Mouse (Mus musculus) thymus, postnatal 36 days (tissue): ENCODE measurements around the gene Aar2.
"Not testable (repeated sequence)": the region's sequence is repeated elsewhere in the genome, so short reads cannot be mapped to it uniquely, and the experiment has no call there.

Experiments
- DNase-seq, 2 experiments: peaks; one replicate each; pipeline ENCODE4 v3.0.0; 2022; ENCODE audit warnings: mixed read lengths in 2 of 2

The Aar2 gene

DNA sequence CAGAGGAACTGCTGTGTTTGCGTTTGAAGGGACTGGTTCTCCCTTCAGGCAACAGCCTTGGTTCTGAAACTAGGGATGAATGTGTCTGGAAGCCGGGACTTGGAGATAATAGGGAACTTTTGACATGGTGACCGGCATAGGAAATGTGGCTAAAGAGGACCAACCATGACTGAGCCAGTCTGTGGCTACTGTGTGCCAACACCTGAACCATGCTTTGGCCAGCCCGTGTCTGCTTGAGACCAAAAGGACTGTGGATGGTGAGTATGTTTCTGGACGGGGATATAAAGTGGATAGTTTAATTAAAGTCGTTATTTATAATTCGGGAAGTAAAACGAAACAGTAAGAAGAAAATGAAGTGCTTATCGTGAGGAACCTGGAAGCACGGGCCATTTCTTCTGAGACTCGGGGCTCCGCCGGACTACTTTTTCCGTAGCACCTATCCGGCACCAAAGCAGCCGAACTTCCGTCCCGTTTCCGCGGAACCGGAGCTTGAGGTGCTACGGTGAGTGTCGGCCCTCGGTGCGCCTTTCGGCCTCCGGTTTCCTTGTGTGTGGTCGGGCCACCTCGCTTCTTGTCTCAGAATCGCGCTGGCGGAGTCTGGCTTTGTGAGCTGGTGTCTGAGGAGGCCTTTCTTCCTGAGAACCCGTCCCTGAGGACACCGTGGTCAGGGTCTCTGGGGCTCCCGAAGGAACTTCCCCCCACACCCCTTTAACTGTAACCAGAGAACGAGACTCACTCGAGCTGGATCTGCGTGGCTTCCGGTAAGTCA, at the start of gene Aar2:
Gene Aar2 (plus strand): TSS at position 462 of the 769 bp plus-strand sequence.
- DNase-seq, result peak; percentile 77 to 86

DNA sequence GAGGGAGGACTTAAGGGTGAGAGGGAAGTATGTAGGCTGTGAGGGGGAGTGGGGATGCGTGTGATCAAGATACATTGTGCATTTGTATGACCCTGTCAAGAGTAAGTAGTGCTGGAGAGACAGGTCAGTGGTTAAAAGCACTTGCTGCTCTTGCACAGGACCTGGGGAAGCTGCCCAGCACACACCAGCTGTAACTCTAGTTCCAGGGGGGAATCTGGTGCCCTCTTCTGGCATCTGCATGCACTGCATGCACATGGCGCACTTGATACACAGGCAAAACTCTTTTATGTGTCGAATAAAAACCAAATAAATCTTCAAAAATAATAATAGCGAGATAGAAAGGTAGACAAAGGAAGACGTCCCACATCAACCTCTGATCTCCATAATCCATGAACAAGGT, 49.5 kb upstream of the Aar2 start:
- peak; percentile 18 to 37 for DNase-seq

DNA sequence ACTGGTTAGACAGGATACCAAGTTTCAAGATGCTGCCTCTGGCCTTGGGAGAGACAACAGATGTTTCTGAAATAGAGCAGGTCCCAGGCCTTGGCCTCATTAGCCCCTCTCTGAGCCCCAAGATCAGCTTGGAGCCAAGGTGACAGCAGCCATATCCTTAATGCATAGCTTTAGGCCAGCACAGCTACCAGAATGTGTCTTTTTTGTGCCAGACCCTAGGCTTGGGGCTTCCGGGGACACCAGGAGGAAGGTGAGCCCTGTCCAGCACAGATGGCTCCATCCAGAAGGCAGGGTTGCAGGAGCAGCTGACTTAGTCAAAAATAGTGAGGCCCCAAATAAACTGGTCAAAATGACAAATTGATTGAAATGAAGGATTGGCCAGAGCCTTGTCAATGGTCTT, 46.4 kb upstream of the Aar2 start:
- DNase-seq, result no peak

DNA sequence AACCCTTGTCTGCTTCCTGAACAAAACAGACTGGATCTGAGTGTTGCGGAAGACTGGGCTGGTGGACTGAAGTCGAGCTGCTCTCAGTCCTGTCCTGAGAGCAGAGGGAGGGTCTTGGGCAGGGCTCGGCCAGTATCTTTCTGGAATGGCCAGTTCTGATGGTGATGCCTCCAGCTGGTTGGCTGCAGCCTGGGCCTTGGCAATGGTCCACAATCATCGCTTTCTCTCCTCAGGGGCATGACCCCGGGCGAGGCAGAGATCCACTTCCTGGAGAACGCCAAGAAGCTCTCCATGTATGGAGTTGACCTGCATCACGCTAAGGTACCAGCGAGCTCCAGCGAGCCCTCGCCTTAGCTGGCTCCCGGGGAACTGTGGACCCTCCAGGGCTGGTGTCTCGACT, 41.9 kb upstream of the Aar2 start:
- no peak for DNase-seq

DNA sequence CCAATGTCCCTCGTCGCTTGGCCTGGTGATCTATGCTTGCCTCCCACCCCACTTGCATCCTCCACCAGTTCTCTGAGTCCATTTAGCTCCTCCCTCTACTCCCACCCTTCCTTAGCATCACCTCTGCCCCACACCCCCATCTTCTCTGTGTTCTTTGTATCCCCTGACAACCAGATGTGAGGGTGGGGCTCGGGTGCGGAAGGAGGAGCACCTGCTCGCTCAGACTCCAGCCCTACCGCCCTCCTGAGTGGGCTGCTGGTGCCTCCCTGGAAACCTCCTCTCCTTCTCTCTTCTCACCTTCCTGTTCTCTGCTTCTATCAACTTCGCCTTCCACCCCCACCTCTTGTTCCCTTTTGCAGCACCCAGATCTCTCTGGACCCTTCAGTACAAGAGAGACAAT, 35.4 kb upstream of the Aar2 start:
- no peak for DNase-seq

DNA sequence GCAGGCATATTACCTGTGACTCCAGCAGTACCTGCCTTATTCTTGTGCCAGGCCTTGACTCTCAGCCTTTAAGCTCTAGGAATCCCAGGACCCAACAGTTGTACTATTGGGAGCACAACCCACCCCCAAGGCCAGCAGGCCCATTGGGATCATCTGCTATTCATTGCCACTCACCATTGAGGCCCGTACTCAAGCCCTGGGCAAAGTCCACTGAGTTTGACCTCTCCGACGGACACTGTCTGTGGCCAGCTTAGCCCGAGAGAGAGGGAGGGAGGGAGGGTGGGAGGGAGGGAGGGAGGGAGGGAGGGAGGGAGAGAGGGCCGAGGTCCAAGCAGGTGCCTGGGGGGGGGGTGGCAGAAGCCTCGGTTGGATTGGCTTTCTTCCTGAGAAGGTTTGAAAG, 34.8 kb upstream of the Aar2 start:
- DNase-seq, result no peak

DNA sequence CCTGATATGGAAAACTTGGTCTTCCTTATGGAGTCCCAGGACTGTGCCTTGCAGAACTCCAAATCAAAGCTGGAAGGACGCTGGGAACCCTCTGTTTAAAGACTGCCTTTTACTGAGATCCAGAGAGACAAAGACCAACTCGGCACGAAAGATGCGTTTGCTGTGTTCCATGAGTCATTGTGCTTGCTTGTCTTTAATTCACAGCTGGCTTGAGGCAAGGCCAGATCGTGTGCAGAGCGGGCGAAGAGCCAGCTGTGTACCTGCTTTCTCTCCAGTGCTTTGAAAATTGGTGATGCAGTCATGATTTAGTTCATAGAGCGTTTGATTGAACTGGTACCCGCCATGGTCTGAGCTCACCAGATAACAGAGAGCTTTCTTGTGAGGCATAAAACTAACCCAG, 32.3 kb upstream of the Aar2 start:
- no peak for DNase-seq

DNA sequence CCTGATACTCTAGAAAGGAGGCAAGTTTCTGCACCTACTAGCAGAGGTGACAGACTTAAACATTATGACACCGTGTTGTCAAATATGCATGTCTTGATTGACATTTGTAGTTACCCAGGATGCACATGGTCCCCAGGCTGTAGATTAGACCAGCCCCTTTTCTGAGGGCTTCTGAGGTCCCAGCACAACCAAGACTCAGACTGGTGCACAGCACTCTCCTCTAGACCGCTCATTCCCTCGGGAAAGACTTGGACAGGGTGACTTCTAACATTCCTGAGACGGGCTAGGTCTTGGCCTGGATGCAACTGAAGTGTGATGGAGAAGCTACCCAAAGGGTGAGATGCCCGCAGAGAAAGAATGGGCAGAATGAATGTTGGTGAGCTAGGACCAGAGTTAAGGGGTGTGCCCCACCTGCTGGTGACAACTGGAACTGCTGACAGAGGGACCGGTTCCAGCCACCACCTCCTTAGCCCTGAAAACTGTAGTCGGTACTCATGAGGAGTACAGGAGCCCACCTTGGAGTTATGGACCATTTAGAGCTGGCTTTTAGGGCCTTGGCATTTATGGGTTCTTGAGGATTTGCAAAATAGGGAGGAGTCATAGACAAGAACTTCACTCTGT, 31.7 kb upstream of the Aar2 start:
- peak; percentile 44 to 58 for DNase-seq

DNA sequence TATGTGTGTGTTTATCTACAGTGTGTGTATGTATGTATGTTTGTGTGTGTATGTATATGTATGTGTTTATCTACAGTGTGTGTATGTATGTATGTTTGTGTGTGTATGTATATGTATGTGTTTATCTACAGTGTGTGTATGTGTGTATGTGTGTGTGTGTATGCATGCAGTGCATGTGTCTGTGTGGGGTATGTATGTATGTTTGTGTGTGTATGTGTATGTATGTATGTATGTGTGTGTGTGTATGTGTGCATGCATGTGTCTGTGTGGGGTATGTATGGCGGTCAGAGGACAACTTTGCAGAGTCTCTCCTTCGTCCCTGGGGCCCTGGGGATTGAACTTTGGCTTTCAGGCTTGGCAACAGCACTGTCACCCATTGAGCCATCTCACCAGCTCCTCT, 30.7 kb upstream of the Aar2 start:
- not testable (repeated sequence) for DNase-seq

DNA sequence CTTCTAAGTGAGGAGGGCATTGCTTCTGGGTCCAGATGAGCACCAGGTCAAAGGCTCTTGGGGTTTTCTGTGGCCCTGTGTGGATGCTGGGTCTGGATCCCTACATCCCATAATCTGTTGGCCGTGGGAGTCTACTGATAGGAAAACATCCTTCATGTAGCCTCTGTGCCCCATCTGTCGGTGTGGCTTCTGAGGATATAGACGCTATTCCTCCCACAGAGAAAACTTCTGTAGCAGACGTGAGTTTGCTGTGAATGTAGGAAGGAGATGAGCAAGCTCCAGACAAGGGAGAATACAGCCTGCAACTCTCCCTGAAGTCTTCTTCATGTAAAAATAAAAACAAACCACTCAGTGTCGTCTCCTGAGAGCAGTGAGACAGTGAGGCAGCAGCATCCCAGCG, 29.1 kb upstream of the Aar2 start:
- DNase-seq, result no peak

DNA sequence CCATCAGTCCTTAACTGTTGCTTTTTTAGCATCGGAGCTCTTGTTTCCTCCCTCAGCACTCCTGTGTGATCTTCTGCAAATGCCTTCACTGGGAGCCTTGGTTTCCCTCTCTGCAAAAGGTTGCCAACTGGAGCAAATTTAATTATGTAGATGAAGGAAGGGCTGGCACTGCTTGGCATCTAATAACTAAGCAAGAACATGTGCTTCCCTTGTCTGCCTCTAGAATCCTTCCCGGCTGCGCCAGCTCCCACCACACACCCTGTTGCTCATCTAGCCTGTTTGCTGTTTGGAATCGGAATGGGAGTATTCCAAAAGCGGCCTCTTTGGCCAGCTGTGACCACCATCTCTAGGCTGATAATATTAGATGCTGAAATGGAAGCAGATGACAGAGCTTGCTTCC, 27.8 kb upstream of the Aar2 start:
- no peak for DNase-seq

DNA sequence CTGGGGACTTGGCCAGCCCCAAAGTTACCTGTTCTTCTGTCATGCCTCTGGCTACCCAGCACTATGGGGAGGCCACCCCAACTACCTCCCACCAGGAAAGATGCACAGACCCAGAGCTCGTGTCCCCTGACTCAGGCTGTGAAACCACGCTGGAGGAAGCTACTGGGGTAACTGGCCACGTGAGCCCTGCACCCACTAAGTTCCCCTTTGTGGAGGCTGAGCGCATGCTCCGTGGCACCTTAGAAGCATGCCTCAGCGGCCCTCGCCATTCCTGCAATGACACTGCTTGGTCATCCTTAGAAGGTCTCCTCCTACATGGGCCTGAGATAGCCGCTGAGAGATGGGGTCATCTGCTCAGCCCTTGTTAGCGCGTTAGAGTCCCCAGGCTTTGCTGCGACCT, 24.4 kb upstream of the Aar2 start:
- DNase-seq, result no peak

DNA sequence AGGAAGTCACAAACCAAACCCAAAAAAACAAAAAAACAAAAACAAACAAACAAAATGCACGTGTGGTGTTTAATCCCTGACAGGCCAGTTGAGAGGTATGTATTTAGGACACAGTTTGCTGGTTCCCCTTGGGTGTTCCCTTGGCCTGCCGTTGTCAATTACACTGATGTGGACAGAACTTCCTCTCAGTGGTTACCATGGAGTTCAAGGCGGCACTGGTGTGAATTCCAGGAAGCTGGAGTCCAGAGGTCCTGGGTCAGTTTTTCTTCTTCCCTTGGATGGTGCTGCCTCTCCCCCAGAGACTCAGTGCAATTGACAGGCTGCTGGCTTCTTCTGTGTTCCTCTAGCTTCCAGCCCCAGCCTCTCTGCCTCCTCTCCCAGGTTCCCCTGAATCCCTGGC, 23.3 kb upstream of the Aar2 start:
- no peak for DNase-seq

DNA sequence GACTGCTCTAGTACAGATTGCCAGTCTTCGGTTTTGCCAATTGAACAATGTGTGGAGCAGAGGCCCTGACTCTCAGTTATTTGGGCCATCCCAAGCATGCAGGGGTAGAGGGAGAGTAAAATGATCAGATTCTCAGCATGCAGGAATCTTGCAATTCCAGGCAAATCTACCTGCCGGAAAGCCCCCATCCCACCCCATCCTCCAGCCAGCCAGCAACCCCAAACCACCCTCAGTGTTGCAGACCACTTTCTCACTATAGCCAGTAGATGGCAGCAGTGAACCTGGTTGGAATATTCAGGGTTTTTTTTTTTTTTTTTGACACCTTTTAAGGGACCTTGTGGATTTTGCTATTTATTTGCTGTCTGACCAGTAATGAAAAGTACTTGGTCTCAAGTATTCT, 17.7 kb upstream of the Aar2 start:
- DNase-seq, result no peak

DNA sequence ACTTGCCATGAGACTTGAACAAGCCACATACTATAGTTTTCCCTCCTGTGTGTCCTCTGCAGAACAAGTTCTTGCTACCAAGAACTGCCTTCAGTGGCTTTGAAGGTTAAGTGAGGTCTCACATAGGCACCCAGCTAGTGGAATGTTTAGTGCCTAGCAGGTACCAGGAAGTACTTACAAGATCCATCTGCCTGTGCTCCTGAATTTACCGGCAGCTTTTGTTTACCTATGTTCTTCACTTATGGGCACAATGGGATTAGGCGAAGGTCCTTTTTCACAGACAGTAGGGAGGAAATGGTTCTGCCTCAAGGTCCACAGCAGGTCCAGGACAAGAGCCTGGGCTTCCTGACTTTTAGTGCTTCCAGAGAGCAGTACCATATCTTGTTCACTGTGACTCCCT, 14.2 kb upstream of the Aar2 start:
- no peak for DNase-seq

DNA sequence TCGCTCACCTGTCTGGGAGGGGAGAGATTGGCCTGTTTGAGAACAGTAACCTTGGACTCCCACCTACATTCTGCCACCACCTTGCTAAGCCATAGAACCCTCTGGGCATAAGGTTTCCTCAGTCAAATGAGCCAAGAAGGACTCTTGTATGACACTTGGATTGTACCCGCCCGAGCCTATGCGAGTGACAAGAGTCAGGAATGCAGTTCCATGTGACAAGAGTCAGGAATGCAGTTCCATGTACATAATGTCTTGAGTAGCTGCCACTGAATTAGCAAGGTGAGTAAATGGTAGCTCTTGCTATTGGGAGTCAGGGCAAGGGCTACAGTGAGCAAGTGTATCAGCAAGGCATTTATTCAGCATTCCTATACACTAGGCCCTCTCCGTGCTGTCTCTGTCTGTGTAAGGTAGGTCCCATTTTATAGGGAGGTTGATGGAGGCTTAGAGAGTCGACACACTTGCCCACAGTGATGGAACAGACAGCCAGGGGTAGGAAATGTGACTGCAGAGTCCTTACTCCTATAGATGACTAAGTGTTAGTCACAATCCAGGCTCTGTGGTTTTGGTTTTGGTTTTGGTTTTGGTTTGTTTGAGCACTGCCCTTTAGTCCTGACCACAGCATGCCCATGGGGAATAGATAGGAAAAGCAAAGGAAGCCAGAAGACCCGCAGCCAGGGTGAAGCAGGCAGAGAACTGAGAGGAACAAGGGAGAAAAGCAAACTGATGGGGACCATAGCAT, 8.4 kb upstream of the Aar2 start:
- DNase-seq, result no peak

DNA sequence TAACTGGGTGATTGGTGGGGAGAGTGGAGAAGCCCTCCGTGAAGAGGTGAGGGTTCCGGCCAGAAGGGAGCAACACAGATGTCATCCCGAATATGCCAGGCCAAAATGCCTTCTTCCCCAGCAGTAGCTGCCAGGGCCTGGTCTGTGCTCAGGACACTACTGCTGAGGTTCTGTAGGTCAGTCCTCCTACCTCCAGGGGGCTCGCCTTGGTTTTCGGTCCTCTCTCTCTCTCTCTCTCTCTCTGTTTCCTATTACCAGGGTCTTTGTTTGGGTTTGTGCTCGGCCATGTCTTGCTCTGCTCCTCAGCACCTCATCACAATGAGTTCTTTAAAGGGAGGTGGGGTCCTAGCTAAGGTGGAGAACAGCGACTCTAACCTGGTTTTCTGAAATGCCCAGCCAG, 6.4 kb upstream of the Aar2 start:
- DNase-seq, result no peak

DNA sequence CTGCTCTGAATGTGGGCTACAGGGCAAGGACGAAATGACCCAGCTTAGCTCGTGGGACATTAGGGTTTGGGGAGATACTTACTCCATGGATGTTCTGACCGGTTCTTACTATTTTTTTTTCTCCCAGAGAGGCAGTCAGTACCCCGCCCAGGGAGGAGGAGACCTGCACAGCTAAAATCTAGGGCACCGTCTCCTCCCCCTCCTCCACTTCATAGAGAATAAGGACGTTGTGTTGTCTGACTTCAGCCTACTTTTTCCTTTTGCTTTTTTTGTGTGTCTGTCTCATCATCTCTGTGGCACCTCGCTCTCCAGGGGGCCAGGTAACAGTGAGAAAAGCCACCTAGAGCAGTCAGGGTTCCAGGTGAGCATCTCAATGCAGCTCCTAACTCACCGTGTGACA, 5.0 kb upstream of the Aar2 start:
- no peak for DNase-seq

DNA sequence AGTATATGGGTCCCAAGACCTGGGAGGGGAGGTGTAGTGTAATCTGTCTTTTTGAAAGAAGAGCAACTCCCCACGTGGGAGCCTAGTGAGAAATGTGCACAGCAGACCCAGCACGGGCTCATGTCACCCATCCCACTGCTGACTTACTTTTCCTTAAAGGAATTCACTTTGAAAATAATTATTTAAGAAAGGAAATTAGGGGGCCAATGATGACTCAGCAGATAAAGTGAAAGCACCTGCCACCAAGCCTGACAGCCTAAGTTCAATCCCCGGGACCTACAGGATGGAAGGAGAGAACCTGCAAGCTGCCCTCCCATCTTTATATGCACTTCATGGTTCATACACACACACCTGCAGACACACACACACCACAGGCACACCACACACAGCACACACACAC, 3.6 kb upstream of the Aar2 start:
- DNase-seq, result no peak

DNA sequence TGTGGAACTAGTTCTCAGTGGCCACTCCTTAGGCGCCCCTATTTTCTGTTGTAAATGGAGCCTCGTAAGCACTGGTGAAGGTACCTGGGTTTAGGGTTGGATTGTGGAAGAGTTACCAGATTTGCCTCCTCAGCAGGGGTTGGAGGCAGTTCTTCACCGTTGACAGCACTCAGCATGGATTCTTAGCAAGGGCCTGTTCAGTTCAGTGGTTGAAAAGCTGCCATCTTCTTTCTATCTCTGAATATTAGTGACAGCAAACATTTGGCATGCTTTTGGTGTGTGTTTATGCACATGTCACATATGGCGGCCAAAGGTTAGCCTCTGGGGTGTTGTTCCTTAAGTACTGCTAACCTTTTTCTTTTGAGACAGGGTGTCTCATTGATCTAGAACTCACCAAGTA, 5.0 kb downstream of the Aar2 start:
- DNase-seq, result no peak

DNA sequence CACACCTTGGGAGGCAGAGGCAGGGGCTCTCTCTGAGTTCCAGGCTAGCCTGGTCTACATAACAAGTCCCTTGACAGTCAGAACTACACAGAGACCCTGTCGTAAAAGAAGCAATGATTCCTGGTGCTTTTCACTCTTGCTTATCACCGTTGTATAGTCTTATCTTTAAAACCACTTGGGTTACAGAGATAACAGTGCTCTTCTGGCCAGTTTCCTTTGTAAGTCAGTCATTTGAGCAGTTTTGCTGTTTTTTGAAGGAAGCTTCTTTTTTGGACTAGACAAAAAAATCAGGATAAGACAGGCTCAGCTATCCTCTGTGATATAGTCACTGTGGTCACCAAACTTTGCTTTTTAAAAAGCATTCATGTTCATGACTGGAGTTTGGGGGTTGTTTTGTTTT, 14.4 kb downstream of the Aar2 start:
- DNase-seq, result no peak

DNA sequence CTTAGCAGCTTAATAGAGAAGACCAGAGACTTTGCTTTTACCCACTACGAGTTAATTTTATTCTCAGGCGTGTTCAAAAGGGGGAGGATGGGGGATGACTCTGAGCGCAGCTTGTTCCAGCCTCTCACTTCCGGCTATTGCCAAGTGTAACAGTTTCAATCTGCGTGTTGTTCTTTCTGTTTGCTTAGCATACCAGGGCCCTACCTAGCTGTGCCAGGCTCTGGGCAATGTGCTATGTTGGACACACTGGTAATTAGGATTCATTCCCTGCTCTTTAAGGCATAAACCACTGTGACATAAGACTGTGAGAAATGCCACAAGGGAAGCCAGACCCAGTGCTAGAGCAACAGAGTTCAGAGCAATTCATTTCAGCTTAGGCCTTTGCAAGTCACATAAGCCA, 16.2 kb downstream of the Aar2 start:
- DNase-seq, result no peak

DNA sequence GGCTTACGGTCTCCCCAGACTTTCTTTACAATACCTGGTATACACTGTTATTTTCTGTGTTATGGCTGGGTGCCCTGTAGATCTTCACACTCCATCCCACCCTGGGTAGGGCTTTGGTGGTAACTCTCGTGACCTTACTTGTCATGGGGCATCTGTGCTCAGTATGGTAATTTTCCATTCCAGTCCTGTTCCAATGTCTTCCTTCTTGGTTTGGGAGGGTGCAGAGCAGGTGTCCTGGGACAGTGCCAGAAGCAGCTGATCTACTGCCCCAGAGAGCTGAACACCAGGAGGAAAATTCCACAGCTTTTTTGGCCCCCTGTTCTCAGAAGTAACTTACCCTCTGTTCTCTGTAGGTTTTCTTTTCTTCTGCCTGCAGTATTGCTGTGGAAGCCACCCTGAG, 19.1 kb downstream of the Aar2 start:
- DNase-seq, result no peak

DNA sequence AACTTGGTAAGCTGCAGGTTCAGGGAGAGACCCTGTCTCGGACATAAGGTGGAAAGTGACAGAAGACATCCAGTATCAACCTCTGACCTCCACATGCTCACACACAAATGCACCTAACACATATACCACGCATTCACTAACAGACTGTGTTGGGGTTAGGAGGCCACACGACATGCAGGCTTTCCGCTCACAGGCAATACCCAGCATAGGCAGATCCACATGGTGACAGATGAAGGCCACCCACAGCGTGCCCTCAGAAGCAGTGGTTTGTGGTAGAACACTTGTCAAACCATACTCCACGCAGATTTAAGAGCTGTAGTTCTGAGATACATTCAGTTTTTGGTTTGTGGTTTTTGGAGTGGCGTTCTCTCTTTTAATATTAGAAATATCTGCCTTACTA, 21.3 kb downstream of the Aar2 start:
- no peak for DNase-seq
